Mouse (Mus musculus) ZHBTc4 (cell line): Measurements from ENCODE around the gene Guca1b.

Experiments used
- DNase-seq: peaks from one replicate; pipeline ENCODE4 v3.0.0-alpha.2; 2011; ENCODE audit warnings: low read depth, low spot score

Gene Guca1b

DNA sequence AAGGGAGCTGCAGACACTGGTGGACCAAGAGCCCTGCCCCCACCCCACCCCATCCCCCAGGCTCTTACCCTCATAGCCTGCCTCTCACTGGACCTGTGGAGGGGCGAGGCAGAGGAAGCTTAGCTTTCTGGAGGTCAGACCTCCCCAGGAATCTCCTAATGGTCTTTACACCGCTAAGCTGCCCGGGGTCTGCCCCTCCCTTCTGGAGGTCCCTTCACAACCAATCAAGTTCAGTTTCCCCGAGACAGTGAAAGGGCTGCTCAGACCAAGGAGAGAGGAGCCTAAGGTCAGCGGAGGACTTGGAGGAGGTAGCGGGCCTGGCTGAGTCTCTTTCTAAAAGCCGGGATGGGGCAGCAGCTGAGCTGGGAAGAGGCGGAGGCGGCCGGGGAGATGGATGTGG lies at the start of gene Guca1b:
Gene Guca1b (plus strand): TSS at position 249 of the 400 bp plus-strand sequence.
- DNase-seq = no peak

DNA sequence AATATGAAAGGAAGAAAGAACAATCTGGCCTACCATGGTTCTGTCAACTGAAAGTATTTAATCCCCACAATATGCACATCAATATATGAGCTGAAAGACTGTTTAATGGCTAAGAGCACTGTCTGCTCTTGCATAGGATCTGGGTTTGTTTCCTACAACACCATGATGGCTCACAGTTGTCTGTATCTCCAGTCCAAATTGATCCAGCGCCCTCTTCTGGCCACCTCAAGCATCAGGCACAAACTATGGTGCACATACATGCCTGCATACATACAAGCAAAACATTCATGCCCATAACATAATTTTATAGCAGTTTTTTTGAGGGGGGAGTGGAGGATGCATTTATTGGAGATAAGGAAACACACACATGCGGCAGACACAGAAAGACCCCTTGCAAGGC lies 42.1 kb upstream of the Guca1b start:
- DNase-seq = peak; percentile 65

DNA sequence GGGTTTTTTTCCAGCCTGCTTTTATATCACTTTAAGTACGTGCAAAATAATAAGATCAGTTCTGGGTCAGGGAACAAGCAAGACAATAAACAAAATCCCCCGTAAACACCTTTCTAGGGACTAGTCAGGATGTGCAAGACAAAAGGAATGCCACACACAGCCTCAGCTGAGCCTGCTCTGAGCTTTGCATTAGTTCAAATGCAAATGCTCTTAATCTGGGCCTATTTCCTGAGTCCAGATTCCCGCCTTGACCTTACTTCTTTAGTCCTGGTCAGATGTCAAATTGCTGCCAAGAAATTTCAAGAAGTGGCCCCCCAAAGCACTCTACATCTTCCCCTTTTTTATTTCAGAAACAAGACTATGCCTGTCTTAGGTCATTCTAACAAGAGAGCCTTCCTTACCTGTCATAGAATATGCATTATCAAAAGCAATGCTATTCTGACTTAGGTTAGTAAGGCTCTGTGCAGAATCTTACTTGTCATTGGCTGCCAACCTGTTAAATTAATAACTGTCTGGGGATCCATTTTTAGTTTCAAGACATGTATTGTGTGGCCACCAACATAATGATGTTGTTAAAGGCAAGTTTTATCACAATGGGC lies 35.4 kb upstream of the Guca1b start:
- peak; percentile 82 for DNase-seq

DNA sequence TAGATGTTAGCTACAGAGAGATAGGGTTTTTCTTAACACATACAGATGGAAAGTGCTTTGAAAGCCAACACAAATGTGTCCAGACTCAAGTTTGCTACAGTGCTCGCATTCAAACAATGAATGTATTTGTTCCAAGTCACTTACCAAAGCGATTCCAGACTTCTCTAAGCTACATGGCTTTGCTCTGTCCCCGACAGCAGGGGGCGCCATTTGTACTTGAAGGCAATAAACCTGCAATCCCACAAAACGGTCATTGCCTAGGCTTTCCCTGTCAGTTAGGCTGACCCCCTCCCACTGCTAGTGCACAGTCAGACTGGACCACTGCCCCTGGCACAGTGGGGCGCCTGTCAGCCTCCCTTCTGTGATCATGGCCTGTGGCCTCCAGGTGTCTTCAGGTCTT lies 25.2 kb upstream of the Guca1b start:
- DNase-seq = peak; percentile 80

DNA sequence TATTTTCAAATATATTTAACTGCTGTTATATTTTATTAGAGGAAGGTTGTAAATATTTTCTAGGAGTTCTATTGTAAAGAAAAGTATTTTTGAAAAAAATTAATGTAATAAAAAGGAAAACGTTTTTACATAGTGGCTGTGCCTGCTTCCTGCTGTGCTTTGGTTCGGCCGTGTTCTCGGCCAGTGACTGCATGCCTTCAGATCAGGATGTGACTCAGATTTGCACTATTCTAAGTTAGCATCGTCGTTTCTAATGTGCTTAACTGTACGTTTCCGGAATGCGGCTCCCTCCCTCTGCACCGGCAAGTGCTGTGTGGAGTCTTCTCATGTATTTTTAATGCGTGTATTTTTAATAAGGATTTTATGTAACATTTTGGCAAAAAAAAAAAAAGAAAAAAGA lies 23.9 kb upstream of the Guca1b start:
- DNase-seq = no peak

DNA sequence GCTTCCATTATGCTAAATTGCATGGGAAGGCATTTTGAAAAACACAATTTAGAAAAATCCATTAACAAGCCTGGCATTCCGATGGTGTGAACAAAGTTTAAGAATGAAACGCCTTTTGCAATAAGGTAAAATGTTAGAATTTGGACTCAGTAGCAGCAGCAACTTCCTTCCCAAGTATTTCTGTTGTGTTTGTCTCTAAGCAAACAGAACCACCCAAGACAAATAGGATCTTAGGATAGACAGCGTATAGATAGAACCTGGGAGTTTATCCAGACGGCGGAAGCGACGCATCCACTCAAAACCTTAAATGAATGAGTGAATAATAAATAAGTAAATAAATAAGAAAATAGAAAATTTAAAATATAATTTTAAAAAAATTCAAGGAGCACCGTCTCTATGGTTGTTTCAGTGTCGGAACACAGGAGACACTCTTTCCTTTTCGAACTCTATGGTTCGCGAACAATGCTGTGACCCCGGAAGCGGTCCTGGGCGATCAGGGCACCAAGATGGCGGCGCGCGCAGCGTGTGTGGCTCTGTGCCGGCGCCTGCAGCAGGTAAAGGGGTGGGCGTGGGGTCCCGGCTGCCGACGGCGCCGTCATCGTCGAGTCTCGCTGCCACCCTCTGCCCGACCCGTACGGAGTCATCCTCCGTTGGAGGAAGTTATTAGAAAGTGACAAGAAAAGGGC lies 16.6 kb upstream of the Guca1b start, which contains the start of gene Mrps10:
Gene Mrps10 (plus strand): TSS at position 487 of the 686 bp plus-strand sequence.
- DNase-seq = peak; percentile 96

DNA sequence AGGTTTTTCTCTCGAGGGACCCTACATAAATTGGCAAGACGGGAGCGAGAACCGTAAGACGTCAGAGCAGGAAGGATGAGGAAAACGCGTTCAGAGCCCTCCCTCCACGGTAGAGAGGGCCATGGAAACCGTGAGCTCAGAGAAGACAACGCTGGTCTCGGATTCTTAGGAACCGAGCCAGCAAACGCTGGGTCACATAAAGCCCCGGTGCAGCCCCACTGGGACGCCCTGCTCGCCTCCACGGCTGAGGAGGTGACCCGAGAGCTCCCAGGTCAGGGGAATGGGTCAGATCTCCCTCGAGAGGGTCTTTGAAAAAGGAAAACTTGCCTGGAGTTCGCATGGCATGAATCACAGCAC lies 16.1 kb upstream of the Guca1b start:
- DNase-seq = no peak

DNA sequence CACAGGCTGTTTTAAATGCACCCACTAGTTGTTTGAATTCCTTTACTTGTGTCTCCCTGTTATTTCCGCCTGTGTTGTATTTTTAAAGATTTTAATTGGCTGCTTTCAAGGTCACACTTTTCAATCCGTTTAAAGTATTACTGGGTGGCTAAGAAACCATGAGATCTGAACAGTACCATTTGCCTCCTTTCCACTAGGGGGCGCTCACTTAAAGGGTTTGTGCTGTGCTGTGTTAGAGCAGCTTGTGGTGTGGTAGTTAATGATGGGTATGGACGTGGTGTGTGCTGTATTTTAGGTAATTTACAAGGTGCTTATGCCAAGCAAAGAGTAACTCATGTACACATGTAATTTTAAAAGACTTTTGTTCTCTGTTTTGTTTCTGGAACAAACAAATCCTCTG lies 13.7 kb upstream of the Guca1b start:
- DNase-seq = peak; percentile 86

DNA sequence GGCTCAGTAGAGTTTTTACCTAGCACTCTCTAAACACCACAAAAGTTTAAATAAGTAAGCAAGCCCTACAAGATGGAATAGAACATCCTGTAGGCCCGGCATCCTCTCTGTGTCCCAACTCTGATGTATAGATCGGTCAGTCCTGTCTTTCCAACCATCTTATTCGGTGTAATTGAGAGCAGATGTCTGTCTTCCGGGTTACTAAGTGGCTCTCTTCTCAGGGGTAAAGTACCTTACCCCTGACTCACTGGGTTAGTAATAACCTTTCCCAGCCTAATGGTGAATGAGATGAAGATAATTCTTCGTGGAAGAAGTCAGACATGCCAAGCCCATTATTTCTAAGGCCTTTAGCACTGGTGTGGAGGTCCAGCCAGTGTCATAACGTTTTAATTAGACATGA lies 11.2 kb upstream of the Guca1b start:
- DNase-seq = no peak

DNA sequence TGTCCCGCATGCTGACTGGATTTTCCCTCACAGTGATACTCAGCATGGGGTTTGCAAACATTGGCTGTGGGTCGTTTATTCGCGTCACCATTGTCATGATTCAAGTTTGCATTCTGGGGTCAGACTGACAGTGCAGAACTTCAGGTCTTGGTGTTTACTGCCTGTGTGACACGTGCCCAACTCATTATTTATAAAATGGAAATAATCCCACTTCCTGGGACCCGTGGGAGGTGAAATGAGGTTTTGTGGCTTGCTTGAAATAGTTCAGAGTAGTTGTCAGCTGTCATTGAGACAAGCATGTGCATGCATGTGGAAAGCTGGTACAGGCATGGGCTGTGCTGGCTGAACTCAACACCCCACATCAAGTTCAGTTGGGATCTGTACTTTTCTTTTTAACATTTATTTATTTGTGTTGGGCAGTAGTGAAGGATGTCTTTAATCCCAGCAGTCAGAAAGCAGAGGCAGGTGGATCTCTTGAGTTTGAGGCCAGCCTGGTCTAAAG lies 8.4 kb upstream of the Guca1b start:
- DNase-seq = no peak

DNA sequence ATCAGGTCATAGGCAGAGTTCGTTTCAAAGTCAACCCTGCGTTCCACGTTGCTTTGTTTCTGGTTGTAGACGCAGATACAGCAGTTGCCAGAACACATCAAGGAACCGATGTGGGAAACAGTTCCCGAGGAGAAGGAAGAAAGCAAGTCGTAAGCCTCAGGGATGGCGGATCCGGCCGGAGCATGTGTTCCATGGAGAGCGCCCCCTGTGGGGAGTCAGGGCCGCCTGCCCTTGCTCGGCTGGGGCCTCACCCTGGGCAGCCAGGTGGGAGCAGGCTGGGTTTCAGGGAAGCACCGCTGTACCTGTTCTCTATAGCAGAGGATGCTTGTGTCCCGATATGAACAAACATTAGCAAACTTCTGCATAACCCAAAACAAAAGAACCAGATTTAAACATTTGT lies 7.1 kb upstream of the Guca1b start:
- peak; percentile 69 for DNase-seq

DNA sequence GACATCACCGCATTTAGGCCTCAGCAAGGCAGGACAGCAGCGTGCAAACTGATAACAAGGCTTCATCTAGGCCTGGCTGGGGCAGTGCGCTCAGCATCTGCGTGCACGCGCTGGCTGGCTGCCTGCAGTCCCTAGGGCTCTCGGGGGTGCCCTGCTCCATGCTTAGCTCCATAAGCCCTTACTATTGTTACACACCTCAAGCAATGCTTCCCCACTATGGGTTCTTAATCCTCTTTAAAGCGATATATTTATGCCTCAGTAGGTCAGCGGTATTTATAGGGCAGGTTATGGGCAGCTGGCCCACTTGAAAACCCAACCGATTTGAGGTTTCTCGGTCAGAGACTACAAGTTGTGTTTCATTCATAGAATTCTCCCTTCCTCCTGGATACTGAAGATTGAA lies 3.3 kb upstream of the Guca1b start:
- no peak for DNase-seq

DNA sequence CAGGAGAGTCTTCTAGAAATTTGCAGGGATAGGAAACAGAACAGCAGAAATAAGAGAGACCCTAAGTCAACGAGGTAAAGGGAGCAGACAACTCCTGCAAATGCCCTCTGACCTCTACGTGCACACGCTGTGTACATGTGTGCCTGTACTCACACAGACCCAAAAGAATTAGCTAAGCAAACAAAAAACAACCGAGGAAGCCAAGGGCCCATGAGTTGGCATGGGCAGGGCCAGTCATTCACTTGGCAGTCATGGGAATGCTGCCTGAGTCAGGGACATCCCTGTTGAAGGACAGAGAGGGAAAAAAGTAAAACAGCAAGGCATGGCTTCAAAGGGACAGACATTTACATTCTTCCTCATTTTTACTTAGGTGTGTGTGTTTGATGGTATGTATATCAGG lies 1.9 kb upstream of the Guca1b start:
- DNase-seq = no peak

DNA sequence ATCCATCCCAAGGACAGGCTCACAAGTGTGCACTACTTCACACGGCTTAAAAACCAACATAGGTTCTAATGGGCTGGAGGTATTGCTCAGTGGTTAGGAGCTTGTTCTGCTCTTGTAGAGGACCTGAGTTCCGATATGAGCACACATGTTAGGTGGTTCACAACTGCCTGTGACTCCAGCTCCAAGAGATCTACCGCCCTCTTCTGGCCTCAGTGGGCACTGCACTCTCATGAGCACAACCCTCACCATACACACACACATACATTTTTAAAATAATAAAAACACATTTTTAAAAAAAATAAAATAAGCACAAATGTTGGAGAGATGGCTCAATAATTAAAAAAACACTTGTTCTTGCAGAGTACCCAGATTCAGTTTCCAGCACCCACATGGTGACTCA lies 1.1 kb upstream of the Guca1b start:
- no peak for DNase-seq

DNA sequence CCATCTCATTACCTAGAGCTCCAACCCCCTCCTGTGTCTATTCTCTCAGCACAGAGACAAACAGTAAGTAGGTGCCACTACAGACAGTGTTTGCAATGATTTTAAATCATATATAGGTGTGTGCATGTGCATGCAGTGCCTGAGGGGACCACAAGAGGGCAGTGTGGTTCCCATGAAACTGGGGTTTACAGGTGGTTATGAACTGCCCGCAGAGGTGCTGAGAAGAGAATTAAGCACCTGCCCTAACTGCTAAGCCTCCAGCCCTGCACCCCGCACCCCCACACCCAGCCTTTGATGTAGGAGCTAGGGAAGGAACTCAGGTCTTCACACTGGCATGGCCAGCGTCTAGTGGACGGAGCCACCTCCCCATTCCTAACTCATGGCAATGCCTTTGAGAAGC lies 1.5 kb downstream of the Guca1b start:
- DNase-seq = peak; percentile 80

DNA sequence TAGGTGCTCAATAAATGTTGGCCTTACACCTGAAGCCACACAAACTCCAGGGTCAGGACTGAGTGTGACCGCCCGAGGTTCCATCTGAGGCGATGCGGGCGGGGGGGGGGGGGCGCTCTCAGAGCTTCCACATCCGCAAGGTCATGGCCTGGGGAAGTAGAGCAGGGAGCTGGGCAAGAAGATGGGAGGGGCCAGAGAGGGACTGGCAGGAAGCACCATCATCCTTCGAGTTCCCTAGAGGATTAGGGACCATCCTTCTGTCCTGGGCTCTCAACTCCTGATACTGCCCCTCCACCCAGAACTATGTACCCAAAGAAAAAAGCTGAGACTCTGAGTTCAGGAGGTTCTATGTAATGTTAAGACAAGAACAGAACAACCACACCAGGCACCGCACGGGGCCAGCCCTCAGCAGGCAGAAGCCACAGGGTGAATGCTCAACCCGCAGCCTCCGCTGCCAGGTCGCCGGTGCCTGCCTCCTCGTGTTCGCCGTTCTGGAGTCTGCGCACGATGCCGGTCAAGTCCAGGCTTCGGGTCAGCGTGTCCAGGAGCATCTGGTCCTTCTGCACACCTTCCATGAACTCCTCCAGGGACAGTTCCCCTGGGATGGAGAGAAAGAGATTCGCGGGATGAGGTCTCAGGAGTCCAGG lies 9.2 kb downstream of the Guca1b start:
- no peak for DNase-seq

DNA sequence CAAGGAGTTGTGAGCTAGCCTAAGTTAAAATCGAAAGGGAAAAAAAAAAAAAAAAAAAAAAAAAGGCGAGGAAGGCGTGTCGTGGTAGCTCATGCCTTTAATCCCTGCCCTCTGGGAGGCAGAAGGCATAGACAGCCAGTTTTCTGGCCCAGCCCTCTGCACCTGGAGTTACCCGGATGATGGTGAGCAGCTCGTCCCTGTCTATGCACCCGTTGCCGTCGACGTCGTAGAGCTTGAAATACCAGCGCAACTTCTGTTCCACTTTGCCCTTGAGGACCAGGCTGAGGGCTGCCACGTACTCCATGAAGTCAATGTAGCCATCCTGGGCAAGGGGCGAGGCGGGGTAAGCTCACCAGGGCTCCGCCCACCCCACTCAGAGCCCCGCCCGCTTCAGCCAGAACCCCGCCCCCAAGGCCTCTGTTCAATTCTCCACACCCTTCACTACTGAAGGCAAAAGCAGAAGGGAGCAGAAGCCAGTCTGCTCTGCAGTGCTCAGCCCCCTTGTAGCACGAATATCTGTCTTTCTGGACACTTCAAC lies 10.3 kb downstream of the Guca1b start:
- DNase-seq = peak; percentile 91

DNA sequence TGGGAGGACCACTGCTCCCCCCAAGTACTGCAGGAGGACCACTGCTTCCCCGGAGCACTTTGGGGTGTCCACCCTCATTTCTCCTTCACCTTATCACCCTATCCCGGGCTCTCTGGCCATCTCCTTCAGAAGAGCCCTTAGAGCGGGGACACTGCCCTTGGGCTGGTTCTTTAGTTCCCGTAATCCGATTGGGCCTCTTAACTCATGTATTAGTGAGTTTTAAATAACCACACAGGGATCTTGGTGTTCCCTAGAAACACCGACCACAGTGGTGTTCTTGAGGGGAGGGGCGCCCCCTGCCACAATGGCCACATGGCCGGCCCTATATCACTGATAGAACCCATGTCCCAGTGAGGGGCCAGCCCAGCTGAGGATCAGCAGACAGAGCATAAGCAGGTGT lies 13.9 kb downstream of the Guca1b start:
- no peak for DNase-seq

DNA sequence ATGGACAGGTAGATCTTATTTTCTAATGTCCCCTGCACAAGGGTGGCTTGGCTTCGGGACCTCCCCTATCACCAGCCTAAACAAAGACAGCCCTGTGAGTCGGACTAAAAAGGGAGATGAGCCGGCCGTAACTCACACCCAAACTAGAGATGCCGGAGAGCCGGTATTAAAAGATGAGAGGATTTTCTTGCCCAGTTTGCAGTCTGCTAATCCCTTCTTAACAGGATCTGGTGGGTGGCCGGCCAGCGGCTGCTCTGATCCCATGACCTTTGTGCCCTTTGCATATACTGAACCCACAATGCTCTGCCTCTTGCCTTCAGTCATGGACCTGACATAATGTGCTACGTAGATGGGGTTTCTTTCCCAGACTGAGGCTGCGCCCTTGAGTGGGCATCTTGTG lies 15.3 kb downstream of the Guca1b start, which contains the start of gene Guca1a:
Gene Guca1a (minus strand): TSS at position 134 of the 400 bp plus-strand sequence.
- no peak for DNase-seq

DNA sequence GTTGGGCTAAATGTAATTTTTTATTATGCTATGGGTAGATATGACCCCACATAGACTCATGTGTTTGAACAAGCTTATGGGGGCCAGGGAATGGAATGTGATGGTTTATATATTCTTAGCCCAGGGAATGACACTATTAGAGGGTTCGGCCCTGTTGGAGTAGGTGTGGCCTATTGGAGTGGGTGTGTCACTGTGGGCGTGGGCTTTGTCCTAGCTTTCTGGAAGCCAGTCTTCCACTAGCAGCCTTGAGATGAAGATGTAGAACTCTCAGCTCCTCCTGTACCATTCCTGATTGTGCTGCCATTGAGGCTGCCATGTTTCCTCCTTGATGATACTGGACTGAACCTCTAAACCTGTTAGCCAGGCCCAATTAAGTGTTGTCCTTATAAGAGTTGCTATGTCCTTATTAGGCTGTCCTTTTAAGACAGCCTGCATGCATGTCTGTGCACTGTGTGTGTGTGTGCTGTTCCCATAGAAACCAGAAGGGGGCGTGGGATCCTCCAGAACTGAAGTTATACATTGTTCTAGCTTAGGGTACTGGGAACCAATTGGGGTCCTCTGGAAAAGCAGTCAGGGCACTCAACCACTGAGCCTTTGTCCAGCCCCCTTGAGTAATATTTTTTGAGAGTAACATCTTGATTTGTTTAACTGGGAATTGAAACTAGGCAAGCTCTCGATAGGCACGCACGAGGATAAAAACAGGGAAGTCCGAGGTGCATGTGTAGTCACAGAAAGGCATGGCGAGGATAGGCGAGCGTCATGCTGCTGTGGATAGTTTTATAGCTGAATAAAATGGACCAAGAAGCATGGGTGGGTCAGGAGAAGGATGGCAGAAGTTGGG lies 22.7 kb downstream of the Guca1b start:
- peak; percentile 66 for DNase-seq

DNA sequence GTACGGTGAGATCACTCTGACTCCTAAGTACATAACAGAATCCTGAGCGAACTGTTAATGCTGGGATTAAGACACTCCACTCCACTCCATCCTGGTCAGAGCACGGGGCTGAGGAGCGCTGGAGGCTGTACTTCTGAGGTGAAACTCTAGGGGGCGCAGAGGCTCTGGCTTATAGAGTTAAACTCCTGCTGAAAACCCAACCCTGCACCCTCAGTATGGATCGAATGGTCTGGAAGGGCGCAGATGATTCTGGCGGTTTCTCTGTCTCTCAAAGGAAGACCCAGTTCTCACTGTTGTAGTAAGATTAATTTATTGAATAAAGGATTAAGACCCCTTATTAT lies 23.3 kb downstream of the Guca1b start:
- DNase-seq = peak; percentile 88
